Mouse (Mus musculus) activated CD4-positive, CD25-positive, alpha-beta regulatory T cell, adult 4 months (primary cell): ENCODE measurements around the gene Tmem132d. TPM values are rescaled to one million over a fixed set of nuclear protein-coding genes. Genes with fewer than 3 reads are reported as not detected.
"Not testable (repeated sequence)": the region's sequence is repeated elsewhere in the genome, so short reads cannot be mapped to it uniquely, and the experiment has no call there.

ENCODE experiments used
- ATAC-seq: one replicate; pipeline ENCODE4 v1.8.0; 2017
- polyA plus RNA-seq, 2 experiments: library from polyadenylated mRNA; unstranded; fragments of 100-300 nt; shearing (Covaris generic); gene quantifications; one replicate each; pipeline ENCODE4 v1.2.1; 2017

Gene Tmem132d
- polyA plus RNA-seq, 2 experiments from 2014 or later = not detected

DNA sequence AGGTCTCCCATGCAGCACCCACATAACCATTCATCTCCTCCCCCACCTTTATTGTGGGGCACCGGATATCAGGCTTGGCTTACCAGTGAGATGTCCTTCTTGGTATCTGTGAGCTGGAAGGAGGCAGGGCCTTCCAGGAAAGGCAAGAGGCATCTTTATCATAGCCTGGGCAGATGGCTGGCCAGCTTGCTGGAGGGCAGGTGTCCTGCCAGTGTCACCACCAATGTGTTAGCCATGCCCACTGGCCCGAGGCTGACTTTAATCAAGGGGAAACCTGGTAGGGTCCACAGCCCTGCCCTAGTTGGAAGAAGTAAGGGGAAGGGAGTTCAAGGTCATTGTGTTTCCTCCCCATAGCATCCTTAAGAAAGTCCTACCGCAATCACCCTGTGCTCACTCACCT, 676.9 kb downstream of the Tmem132d start:
- no peak for ATAC-seq

DNA sequence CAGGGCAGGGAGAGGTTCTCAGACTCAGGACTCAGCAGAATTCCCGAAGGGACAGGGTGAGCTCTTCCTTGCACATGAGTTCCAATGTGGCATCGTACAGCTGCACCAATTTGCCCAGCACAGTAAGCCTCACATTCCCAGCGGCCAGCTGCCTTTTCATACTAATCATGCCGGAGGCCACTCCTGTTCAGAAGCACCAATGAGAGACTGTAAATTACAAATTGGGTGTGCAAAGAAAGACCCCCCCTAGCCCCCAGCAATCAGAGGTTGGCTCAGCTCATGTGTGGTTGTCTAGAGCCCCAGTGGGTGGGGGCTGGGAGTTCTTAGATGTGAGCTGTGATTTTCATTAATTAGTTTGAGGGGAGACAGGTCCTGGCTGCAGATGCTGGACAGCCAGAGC, 677.3 kb downstream of the Tmem132d start:
- no peak for ATAC-seq

DNA sequence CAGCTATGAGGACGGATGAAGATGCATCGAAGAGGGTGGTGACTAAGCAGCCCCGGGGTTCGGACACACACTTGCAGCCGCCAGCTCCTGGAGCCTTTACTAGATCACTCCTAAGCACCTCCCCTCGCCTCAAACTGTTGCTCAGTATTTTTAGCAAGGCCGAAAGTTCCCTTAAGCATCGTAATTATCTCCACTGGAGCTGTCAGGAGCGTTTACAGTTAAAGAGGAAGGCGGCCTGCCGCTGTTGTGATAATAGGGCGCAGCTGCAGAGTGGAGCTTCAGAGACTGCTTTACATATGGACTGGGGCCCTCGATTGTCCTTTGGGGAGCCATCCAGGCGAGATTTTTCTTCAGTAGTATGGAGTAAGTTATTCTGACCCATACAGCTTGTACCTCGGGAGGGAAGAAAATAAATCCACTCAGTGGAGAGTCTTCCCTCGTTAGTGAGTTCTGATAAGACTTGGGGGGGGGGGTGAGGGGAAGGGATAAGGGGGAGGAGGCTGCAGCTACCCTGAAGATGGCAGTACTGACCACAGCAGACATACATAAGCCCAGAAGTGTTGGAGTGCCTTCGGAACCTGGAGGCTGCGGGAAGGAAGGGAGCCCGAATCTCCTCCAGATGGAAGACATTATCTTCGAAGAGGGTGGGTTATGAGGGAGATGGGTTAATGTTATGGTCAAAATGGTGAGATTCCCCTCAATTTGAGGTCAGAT, 681.5 kb downstream of the Tmem132d start:
- ATAC-seq = no peak

DNA sequence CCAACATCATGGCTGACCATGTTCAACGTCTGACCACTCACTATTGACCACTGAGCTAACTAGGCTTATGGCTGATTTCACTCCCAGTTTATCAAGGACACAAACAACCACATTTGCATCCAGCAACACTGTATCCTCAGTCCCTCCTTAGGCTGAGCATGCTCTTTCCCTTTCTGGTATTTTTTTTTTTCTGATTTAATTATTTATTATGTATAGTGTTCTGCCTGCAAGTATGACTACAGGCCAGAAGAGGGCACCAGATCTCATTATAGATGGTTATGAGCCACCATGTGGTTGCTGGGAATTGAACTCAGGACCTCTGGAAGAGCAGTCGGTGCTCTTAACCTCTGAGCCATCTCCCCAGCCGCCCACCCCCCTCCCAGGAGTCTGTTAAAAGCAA, 683.3 kb downstream of the Tmem132d start:
- not testable (repeated sequence) for ATAC-seq

DNA sequence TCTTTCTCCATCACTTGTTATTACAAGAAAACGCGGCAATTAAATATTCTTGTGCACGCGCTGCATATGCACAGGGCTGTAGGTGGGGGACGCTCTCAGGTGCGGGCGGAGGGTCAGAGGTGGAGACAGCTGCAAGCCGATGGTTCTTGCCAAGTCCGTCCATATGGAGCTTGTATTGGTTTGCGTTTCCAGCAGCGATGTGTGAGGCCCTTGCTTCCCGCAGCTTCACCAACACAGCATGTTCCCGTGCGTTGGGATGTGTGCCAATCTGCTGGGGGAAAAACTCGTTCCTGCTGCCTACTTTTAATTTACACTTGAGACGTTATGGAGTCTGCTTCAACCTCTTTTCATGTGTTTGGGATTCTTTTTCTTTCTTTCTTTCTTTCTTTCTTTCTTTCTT, 691.5 kb downstream of the Tmem132d start:
- ATAC-seq = no peak

Other genes starting within 250 kb of the Tmem132d start
- not detected for gene Fzd10, start 167.8 kb upstream of the Tmem132d start, polyA plus RNA-seq